Mouse (Mus musculus): ENCODE measurements around the gene Prdm16. TPM values are rescaled to one million over a fixed set of nuclear protein-coding genes. Genes with fewer than 3 reads are reported as not detected.

Gene Prdm16
- total RNA-seq, 2 experiments from 2014 or later: 12.9 to 13.4 TPM

DNA sequence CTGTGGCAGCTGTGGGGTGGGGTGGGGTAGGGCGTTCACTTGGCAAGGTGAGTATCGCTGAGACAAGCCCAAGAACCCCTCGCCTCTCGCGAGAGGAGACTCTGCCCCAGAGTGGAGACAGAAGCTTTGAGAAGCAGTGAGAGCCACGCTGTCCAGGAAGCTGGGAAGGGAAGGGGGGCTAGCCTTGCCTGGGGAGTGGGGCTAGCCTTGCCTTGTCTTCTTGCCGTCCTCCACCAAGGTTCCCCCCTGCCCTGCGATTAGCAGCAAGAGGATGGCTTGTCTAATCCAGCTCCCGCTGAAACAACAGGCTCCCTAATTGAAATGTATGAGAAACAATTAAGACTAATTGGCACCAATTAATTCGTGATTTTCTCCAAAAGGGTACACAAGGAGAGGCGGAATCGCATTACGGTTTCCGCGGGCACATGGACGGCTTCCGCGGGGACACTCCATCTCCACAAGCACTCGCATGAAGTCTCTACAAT, 227.4 kb downstream of the Prdm16 start:
- intact Hi-C loops (cut with DNase I): loop anchor here (5.0 kb wide), 1 partner anchor 33 kb away; no protein-coding TSS in a partner anchor
- DNase-seq (ENCODE audit: low spot score): no peak

DNA sequence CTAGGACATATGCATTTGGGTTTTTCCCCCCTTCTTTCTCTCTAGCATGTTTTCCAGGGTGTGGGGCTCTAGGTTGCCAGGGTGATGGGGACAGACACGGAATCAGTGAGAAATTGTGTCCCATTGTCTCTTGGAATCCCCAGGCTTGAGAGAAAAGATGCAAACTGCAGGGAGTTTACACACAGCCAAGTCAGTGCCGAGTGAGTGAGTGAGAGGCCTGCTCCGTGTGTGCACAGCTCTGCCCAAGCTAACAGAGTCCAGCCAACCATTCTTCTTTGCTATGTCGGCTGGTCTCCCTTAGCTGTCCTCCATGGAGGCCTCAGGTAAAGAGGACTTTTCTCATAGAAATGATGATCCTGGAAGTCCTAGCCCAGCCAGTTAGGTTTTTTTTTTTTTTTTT, 233.7 kb downstream of the Prdm16 start:
- intact Hi-C loops (cut with DNase I): loop anchor here (5.0 kb wide), 1 partner anchor 94 kb away; no protein-coding TSS in a partner anchor
- no peak for DNase-seq (ENCODE audit: low spot score)

DNA sequence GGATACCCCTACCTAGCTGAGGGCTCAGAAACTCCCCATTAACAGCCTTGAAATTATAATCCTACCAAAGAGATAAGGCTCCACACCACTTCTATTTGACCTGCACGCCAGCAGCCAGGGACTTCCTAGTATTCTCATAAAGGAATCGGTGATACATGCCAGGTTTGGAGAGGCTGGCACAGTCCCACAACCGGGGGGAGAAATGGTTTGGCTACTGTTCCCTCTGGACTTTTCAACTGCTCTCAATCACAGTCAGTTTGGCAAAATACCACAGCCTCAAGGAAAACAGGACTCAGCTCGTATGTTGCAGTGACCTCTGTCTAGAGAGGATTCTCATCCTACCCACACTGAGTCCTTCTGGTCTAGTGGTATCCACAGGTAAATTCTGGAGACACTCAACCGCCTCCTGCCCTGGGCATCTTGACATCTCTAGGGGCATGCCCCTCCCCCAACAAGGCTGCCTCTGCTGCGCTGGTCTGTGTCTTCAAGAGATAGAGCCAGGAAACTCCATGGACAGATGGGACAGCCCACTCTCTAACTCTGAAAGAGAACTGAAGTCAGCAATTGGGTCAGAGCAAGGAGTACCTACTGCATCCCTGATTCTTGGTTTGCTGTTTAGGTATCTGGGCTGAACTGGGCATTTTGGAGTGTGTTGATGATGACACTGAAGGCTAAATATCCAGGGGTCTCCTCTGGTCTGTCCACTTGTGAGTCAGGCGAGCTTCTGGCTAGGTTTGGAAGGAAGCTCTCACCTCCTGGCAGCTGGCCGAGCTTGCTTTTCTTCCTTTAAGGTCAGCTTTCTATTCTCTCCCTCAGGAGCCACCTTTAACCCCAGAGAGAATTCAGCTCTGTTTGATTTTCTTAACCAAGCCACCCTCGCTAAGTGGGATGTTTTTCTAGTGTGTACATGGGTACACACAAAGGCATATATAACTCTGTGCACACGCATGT, 234.4 kb downstream of the Prdm16 start:
- intact Hi-C loops (cut with DNase I): loop anchor here (5.0 kb wide), 1 partner anchor 95 kb away; no protein-coding TSS in a partner anchor
- no peak for DNase-seq (ENCODE audit: low spot score)

DNA sequence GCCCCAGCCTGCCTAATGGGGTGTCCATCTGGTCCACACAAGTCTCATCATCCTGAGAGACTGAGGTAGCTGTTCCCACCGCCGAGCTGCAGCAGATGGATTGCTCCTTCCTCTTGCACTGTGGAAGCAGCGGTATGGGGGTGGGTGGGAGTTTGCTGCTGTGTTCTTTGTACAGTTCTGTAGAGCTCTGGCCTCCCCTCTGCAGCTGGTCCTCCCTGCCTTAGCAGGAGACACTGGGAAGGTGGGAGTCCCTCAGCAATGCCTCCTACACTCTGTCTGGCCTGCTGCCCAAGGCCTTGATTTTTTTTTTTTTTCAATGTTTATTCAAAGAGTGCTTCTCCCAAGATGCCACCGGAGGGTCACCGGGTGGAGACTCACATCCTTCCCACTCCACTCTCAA, 235.3 kb downstream of the Prdm16 start:
- no peak for DNase-seq (ENCODE audit: low spot score)
- intact Hi-C loops (cut with DNase I): loop anchor here (5.0 kb wide), 1 partner anchor 96 kb away; no protein-coding TSS in a partner anchor

GRCm38 (mm10) chr4:154400256-154401171, 236.2 kb downstream of the Prdm16 start:
- DNase-seq (ENCODE audit: low spot score): no peak
- intact Hi-C loops (cut with DNase I): loop anchor here (5.0 kb wide), 1 partner anchor 97 kb away; no protein-coding TSS in a partner anchor

DNA sequence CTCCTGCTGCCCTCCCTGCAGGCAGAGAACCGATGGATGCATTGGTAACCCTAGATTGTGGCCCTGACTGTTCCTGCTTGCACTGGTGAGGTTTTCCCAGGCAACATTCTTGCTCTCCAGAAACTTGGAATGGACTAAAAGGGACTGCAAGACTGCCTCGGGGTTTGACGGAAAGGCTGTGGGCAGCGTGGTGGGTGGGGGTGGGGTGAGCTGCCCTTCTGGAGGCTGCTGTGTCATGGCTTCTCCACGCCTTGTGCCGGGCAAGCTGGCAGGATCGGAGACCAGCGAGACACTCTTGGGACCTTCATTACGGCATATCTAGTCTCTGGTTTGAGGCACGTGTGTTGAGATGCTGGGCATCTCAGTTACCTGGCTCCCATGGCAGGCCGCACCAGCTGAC, 237.0 kb downstream of the Prdm16 start:
- intact Hi-C loops (cut with DNase I): loop anchor here (5.0 kb wide), 1 partner anchor 98 kb away; no protein-coding TSS in a partner anchor
- no peak for DNase-seq (ENCODE audit: low spot score)

GRCm38 (mm10) chr4:154396652-154397301, 239.9 kb downstream of the Prdm16 start:
- DNase-seq (ENCODE audit: low spot score): no peak
- intact Hi-C loops (cut with DNase I): no loop called here

DNA sequence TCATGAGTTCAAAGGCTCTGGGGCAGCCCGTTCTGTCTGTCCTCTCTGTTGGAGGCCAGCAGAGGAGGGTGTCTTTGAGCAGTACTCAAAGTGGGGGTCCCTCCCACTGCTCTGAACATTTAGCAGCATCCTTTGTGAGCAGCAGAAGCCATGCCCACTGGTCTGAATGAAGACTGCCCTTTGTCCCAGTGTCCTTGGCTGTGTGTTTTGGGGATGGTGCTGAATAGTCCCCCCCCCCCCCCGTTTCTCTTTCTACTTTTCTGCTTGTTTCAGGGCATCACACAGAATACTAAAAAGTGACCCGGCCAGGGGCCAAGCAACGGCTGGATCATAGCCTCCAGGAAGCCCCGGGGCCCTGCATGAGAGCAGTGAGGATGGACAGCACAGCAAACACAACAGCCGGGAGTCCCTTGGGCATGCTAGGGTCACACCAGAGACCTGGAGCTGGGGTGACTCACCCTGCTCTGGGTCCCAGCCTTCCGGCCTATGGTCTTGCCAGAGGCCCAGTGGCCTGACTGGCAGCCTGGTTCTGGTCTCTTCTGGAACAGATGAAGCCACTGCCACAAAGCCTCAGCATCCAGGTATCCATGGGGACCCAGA, 242.4 kb downstream of the Prdm16 start:
- intact Hi-C loops (cut with DNase I): no loop called here
- no peak for DNase-seq (ENCODE audit: low spot score)

DNA sequence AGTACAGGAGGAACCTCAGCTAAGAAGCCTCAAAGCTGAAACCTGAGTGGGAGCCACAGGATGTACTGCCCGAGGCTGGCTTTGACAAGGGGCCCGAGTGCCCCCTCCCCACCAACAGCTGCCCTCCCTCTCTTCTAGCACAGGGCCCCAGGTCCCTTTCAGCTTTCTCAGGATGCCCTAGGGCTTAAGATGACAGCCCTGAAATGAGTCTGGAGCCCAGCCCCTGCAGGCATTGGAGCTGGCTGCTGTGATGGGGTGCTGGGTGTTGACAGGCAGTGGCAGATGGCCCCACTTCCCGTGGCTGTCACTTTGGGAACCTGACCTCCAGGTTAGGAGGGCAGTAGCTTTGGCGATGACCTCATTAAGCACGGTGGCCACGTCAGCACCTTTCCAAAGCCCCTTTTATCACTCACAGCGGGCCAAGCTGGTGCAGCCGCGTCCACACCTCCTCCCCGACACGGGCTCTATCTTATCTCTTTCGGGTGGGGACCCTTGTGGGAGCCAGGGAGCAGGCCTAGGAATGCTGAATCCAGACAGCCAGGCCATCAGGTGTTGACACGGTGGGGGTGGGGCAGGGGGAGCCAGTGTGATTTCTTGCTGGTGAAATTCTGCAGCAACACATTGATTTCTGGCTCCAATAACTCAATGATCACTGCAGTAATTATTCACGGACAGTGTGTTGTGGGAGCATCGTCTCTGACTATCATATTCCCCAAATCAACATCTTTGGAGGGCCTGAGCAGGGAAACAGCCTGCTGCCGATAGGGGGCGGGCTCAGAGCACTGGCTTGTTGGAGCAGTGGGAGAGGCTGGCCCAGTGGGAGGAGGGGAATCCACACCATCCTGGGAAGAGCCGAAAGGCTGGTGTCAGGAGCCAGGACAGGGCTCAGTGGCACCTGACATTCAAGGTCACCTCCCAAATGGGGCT, 243.2 kb downstream of the Prdm16 start:
- DNase-seq (ENCODE audit: low spot score): no peak
- intact Hi-C loops (cut with DNase I): loop anchor here (2.0 kb wide), 1 partner anchor 63 kb away; no protein-coding TSS in a partner anchor

GRCm38 (mm10) chr4:154392641-154393040, 244.0 kb downstream of the Prdm16 start:
- no peak for DNase-seq (ENCODE audit: low spot score)
- intact Hi-C loops (cut with DNase I): loop anchor here (2.0 kb wide), 1 partner anchor 62 kb away; no protein-coding TSS in a partner anchor

- DNase-seq (ENCODE audit: low spot score): no peak
- intact Hi-C loops (cut with DNase I): no loop called here
These were observed 246.2 kb downstream of the Prdm16 start for GRCm38 (mm10) chr4:154390333-154391080.

DNA sequence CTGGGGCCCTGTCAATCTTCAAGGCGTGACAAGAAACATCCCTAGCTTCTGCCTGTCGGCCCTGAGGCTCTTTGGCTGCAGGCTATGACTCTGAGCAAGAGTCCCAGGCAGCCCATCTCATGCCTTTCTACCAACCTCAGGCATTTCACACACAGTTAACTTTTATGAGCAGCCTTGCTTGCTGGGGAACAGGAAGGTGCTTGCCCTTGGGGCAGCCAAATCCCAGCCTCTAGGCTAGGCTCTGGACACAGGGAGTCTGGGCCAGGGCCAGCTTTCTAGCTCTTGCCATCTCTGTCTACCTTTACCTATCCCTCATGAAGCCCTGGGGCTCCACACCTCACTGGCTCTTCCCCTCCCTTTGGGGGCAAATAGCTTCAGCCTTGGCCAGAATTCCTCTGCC, 247.0 kb downstream of the Prdm16 start:
- intact Hi-C loops (cut with DNase I): no loop called here
- DNase-seq (ENCODE audit: low spot score): no peak

DNA sequence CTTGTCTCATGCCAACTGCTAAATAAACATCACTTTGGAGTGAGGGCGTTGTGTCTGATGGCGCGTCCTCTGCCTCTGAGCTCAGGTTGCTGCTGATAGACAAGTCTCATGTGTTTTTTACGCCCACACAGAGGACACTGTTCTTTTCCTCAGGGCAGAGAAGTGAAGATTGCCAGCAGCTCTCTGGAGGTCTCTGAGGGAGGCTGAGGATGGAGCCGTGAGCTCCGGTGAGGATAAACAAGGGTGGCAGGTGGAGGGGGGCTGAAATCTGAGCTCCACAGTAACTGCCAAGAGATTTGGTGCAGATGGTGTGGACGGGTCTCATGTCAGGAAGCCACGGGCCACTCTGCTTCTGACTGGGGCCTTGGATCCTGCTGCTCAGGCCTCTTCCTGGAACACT, 249.9 kb downstream of the Prdm16 start:
- DNase-seq (ENCODE audit: low spot score): no peak

GRCm38 (mm10) chr4:154385918-154386317, 250.8 kb downstream of the Prdm16 start:
- intact Hi-C loops (cut with DNase I): no loop called here
- no peak for DNase-seq (ENCODE audit: low spot score)

More for the DNA sequence above, 249.9 kb downstream of the Prdm16 start:
- intact Hi-C loops (cut with DNase I): no loop called here

- intact Hi-C loops (cut with DNase I): no loop called here
- DNase-seq (ENCODE audit: low spot score): no peak
These were observed 251.5 kb downstream of the Prdm16 start for GRCm38 (mm10) chr4:154385208-154385607.

DNA sequence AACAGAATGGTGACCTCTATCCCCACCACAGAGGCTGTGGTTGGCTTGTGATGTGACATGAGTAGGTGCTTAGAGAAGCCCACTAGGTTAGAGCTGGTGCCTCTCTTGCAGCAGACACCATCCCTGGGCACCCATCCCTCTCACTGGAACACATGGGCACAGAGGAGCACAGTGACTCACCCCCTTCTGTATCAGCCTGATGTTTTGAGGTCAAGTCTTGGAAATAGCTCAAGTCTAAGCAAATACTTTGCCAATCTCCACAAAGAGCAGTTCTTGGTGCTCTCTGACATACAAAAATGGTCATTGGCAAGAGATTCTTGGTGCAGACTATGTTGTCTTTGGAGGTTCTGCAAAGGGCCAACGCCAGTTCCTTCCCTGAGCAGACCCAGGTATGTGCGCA, 257.8 kb downstream of the Prdm16 start:
- intact Hi-C loops (cut with DNase I): no loop called here
- DNase-seq (ENCODE audit: low spot score): no peak

GRCm38 (mm10) chr4:154375939-154376625, 260.6 kb downstream of the Prdm16 start:
- intact Hi-C loops (cut with DNase I): no loop called here
- DNase-seq (ENCODE audit: low spot score): no peak

All from heart, postnatal 25 days (tissue).